In genomic region chr10:28164250-28164649, GRCm38 (mm10) we compare ENCODE assay signal across 11 mouse cellular contexts.
A peak's percentile ranks its signal among the peaks of the same experiment; 100 is the strongest.
DNase-seq lines count a peak whose midpoint lies in the region; ATAC-seq lines count a peak whose summit lies in the region.
"Had no signal": no experiment of that assay in that cellular context is flagged by ENCODE, and none has a peak within 500 bp of the region (broad histone marks: within the 10 kb centered on the region; RNA-seq: fewer than 3 reads in every experiment).

No protein-coding gene starts in this region.

- H3K9ac ChIP-seq in neural tube, embryonic 15.5 days (replicated peaks): no peak overlapping the region
- H3K9ac ChIP-seq in intestine, embryonic 15.5 days: no peak overlapping the region
- H3K9ac ChIP-seq: limb, embryonic 12.5 days had no signal

- no peak overlapping the region for H3K4me2 ChIP-seq in neural tube, embryonic 15.5 days
- no peak overlapping the region for H3K4me2 ChIP-seq in intestine, embryonic 15.5 days (replicated peaks)
- H3K4me2 ChIP-seq: limb, embryonic 12.5 days had no signal

- no peak overlapping the region for H3K27ac ChIP-seq in neural tube, embryonic 15.5 days (replicated peaks)
- no peak overlapping the region for H3K27ac ChIP-seq in intestine, embryonic 15.5 days
- H3K27ac ChIP-seq: limb, embryonic 12.5 days; midbrain, embryonic 10.5 days had no signal

- no peak overlapping the region for H3K4me3 ChIP-seq in neural tube, embryonic 15.5 days (replicated peaks)
- H3K4me3 ChIP-seq in intestine, embryonic 15.5 days (replicated peaks): no peak overlapping the region
- H3K4me3 ChIP-seq: limb, embryonic 12.5 days; midbrain, embryonic 10.5 days had no signal

- H3K36me3 ChIP-seq in neural tube, embryonic 15.5 days: no peaks in the 10 kb centered on the region
- no peaks in the 10 kb centered on the region for H3K36me3 ChIP-seq in intestine, embryonic 15.5 days
- H3K36me3 ChIP-seq: limb, embryonic 12.5 days; midbrain, embryonic 10.5 days had no signal

- no peaks in the 10 kb centered on the region for H3K9me3 ChIP-seq in neural tube, embryonic 15.5 days (replicated peaks)
- H3K9me3 ChIP-seq in intestine, embryonic 15.5 days: no peaks in the 10 kb centered on the region
- H3K9me3 ChIP-seq: limb, embryonic 12.5 days; midbrain, embryonic 10.5 days had no signal

- H3K27me3 ChIP-seq in neural tube, embryonic 15.5 days (replicated peaks): no peaks in the 10 kb centered on the region
- no peaks in the 10 kb centered on the region for H3K27me3 ChIP-seq in intestine, embryonic 15.5 days (replicated peaks)
- H3K27me3 ChIP-seq: limb, embryonic 12.5 days had no signal

- DNase-seq in heart, adult 8-10 months (ENCODE audit: low spot score): peak; percentile 8
- no peak for DNase-seq in heart, postnatal 25 days (ENCODE audit: low spot score)
- no peak for DNase-seq in neural tube, embryonic 10.5 days (ENCODE audit: extremely low spot score, low spot score)
- DNase-seq in fibroblast of lung, adult 2 months (ENCODE audit: low read depth): peak; percentile 21
- peak; percentile 15 to 35 for DNase-seq in lung, postnatal 4 days

- peaks cover 10% of the 10 kb centered on the region for H3K4me1 ChIP-seq in neural tube, embryonic 15.5 days
- H3K4me1 ChIP-seq in intestine, embryonic 15.5 days (replicated peaks): 0 out of 2 replicates have a peak, but pooled peaks cover 3% of the 10 kb centered on the region
- H3K4me1 ChIP-seq: midbrain, embryonic 10.5 days had no signal

- intact Hi-C loops in heart, postnatal 25 days (cut with DNase I): no loop called here

- peak; percentile 53; the same call in 1 of the 2 replicates for ATAC-seq in neural tube, embryonic 15.5 days (ENCODE audit: low FRiP score)
- no peak for ATAC-seq in intestine, embryonic 15.5 days
- no peak for ATAC-seq in activated CD4-positive, CD25-positive, alpha-beta regulatory T cell, adult 4 months
- ATAC-seq: inflammation-experienced regulatory T-cells, adult 6 months had no signal

Comparison
In these comparisons a context has a peak if more than half of its experiments do, and no peak if none do; other contexts are left out.
1. DNase-seq: peak in heart, adult 8-10 months (single experiment), fibroblast of lung, adult 2 months (single experiment) and lung, postnatal 4 days (2 of 2); none in heart, postnatal 25 days (single experiment) and neural tube, embryonic 10.5 days (single experiment).